Mouse (Mus musculus): Measurements from ENCODE around the gene Gm16181. TPM values are rescaled to one million over a fixed set of nuclear protein-coding genes. Genes with fewer than 3 reads are reported as not detected.

Gene Gm16181
- polyA plus RNA-seq, 1 experiment from 2014 or later = 0.57 TPM

- ATAC-seq (ENCODE audit: insufficient number of reproducible peaks, low FRiP score, low TSS enrichment, low read depth) = no peak
- Histone ChIP-seq H3K9ac (no peak overlapping the region), H3K9me3 (replicated peaks) (no peaks in the 10 kb centered on the region), H3K27me3 (no peaks in the 10 kb centered on the region), H3K4me1 (peaks cover 13% of the 10 kb centered on the region; the same call in 1 of the 2 replicates), H3K36me3 (no peaks in the 10 kb centered on the region), H3K4me2 (replicated peaks) (no peak overlapping the region), H3K4me3 (replicated peaks) (no peak overlapping the region), H3K27ac (replicated peaks) (no peak overlapping the region)
- 67% methylated on average over 4 of the region's 4 CpGs for WGBS
Measured at GRCm38 (mm10) chr17:35187345-35187744, 33.3 kb upstream of the Gm16181 start.

- no peak within 1 kb of the TSS for H3K4me2 ChIP-seq (replicated peaks)
- no peaks in the 10 kb centered on the region for H3K27me3 ChIP-seq
- no peak within 1 kb of the TSS for H3K27ac ChIP-seq (replicated peaks)
- 75% methylated on average over 7 of the region's 7 CpGs for WGBS
- no peak within 1 kb of the TSS for H3K9ac ChIP-seq
- H3K9me3 ChIP-seq (replicated peaks) = no peaks in the 10 kb centered on the region
- H3K4me3 ChIP-seq (replicated peaks) = no peak within 1 kb of the TSS
- no peak for ATAC-seq (ENCODE audit: insufficient number of reproducible peaks, low FRiP score, low TSS enrichment, low read depth)
- H3K4me1 ChIP-seq = peaks cover 13% of the 10 kb centered on the region; the same call in 1 of the 2 replicates
- H3K36me3 ChIP-seq = no peaks in the 10 kb centered on the region
Measured at GRCm38 (mm10) chr17:35187959-35188610, 32.5 kb upstream of the Gm16181 start, which contains the start of gene Lst1. TSS of gene Lst1 (minus strand) at chr17:35188439.

- WGBS = 57% methylated on average over 1 of the region's 1 CpGs
- Histone ChIP-seq H3K9ac (no peak overlapping the region), H3K9me3 (replicated peaks) (no peaks in the 10 kb centered on the region), H3K36me3 (no peaks in the 10 kb centered on the region), H3K27ac (replicated peaks) (no peak overlapping the region), H3K4me2 (replicated peaks) (no peak overlapping the region), H3K27me3 (peaks cover 5% of the 10 kb centered on the region; the same call in 1 of the 2 replicates), H3K4me1 (peaks cover 13% of the 10 kb centered on the region; the same call in 1 of the 2 replicates), H3K4me3 (replicated peaks) (no peak overlapping the region)
- ATAC-seq (ENCODE audit: insufficient number of reproducible peaks, low FRiP score, low TSS enrichment, low read depth) = no peak
Measured at GRCm38 (mm10) chr17:35189186-35189585, 31.4 kb upstream of the Gm16181 start.

GRCm38 (mm10) chr17:35190096-35190495 lies 30.5 kb upstream of the Gm16181 start:
- Histone ChIP-seq H3K4me1 (peaks cover 16% of the 10 kb centered on the region; the same call in 1 of the 2 replicates), H3K4me3 (replicated peaks) (no peak overlapping the region), H3K4me2 (replicated peaks) (no peak overlapping the region), H3K36me3 (no peaks in the 10 kb centered on the region), H3K9ac (no peak overlapping the region), H3K9me3 (replicated peaks) (no peaks in the 10 kb centered on the region), H3K27ac (replicated peaks) (no peak overlapping the region), H3K27me3 (peaks cover 14% of the 10 kb centered on the region)
- ATAC-seq (ENCODE audit: insufficient number of reproducible peaks, low FRiP score, low TSS enrichment, low read depth) = no peak
- WGBS = 73% methylated on average over 4 of the region's 4 CpGs

- Histone ChIP-seq H3K4me2 (replicated peaks) (no peak overlapping the region), H3K9ac (no peak overlapping the region), H3K4me1 (peaks cover 19% of the 10 kb centered on the region), H3K27ac (replicated peaks) (no peak overlapping the region), H3K36me3 (no peaks in the 10 kb centered on the region), H3K9me3 (replicated peaks) (no peaks in the 10 kb centered on the region), H3K4me3 (replicated peaks) (no peak overlapping the region), H3K27me3 (peaks cover 30% of the 10 kb centered on the region)
- no peak for ATAC-seq (ENCODE audit: insufficient number of reproducible peaks, low FRiP score, low TSS enrichment, low read depth)
- 56% methylated on average over 2 of the region's 2 CpGs for WGBS
Measured at GRCm38 (mm10) chr17:35191723-35192122, 28.9 kb upstream of the Gm16181 start.

- Histone ChIP-seq H3K4me3 (replicated peaks) (no peak overlapping the region), H3K27ac (replicated peaks) (no peak overlapping the region), H3K36me3 (no peaks in the 10 kb centered on the region), H3K4me1 (peaks cover 16% of the 10 kb centered on the region), H3K27me3 (peaks cover 30% of the 10 kb centered on the region), H3K9ac (no peak overlapping the region), H3K9me3 (replicated peaks) (no peaks in the 10 kb centered on the region), H3K4me2 (replicated peaks) (no peak overlapping the region)
- no peak for ATAC-seq (ENCODE audit: insufficient number of reproducible peaks, low FRiP score, low TSS enrichment, low read depth)
- WGBS = 75% methylated on average over 5 of the region's 5 CpGs
Measured at GRCm38 (mm10) chr17:35192924-35193323, 27.7 kb upstream of the Gm16181 start.

DNA sequence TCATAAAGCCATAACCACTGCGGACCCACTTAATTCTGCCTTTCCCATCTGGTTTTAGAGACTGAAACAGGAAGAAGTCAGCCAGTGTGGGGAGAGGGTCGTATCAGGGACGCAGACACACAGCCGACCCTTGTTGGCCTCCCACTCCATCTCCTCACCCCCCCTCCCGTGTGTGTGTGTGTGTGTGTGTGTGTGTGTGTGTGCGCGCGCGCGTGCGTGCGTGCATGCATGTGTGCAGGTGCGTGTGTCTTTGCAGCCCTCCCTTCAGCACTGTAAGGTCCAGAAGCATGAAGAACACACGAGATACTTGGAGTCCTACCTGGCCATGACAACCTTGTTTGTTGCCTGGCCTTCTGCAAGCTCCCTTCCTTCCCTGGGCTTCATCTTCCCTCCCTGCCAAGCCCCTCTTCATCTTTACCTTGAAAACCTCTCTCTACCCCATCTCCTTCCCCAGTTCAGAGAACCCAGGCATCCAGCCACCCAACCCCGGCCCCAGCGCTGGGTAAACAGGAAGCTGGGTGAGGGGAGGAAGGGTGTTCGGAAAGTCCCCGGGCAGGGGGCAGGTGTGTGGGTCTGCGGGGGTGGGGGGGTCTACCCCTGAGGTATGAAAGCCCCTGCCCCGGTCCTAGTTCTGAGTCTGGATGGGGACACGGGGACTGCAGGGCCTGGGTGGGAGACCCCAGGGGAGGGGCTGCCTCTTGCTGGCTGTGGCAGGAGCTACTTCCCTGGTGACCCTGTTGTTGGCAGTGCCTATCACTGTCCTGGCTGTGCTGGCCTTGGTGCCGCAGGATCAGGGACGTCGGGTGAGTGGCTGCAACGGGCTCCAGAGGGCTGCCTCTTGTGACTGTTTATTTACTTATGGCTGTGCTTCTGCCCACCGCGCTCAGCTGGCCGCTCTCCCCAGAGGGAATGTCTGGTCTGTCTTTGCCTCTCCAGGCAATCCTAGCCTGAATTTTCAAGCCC lies 26.5 kb upstream of the Gm16181 start, which contains the start of gene Ltb:
Gene Ltb, plus strand, starts transcription at position 559 of the 963 bp plus-strand sequence.
- Histone ChIP-seq H3K4me3 (replicated peaks) (peak within 1 kb of the TSS; percentile 48), H3K9ac (peak within 1 kb of the TSS; percentile 42; the same call in 1 of the 2 replicates), H3K9me3 (replicated peaks) (no peaks in the 10 kb centered on the region), H3K4me2 (replicated peaks) (peak within 1 kb of the TSS; percentile 90), H3K27ac (replicated peaks) (no peak within 1 kb of the TSS), H3K4me1 (peaks cover 16% of the 10 kb centered on the region), H3K36me3 (no peaks in the 10 kb centered on the region), H3K27me3 (peaks cover 30% of the 10 kb centered on the region)
- 63% methylated on average over 27 of the region's 28 CpGs for WGBS
- ATAC-seq (ENCODE audit: insufficient number of reproducible peaks, low FRiP score, low TSS enrichment, low read depth) = no peak

GRCm38 (mm10) chr17:35194844-35195630 lies 25.6 kb upstream of the Gm16181 start:
- peak overlapping the region; percentile 90 for H3K4me2 ChIP-seq (replicated peaks)
- H3K4me3 ChIP-seq (replicated peaks) = peak overlapping the region; percentile 48
- no peak overlapping the region for H3K27ac ChIP-seq (replicated peaks)
- H3K9me3 ChIP-seq (replicated peaks) = no peaks in the 10 kb centered on the region
- ATAC-seq (ENCODE audit: insufficient number of reproducible peaks, low FRiP score, low TSS enrichment, low read depth) = no peak
- no peaks in the 10 kb centered on the region for H3K36me3 ChIP-seq
- H3K9ac ChIP-seq = peak overlapping the region; percentile 42
- WGBS = 41% methylated on average over 19 of the region's 19 CpGs
- peaks cover 16% of the 10 kb centered on the region for H3K4me1 ChIP-seq
- H3K27me3 ChIP-seq = peaks cover 30% of the 10 kb centered on the region

- Histone ChIP-seq H3K4me2 (replicated peaks) (peak overlapping the region; percentile 90), H3K36me3 (no peaks in the 10 kb centered on the region), H3K9me3 (replicated peaks) (no peaks in the 10 kb centered on the region), H3K27ac (replicated peaks) (no peak overlapping the region), H3K9ac (peak overlapping the region; percentile 42), H3K4me3 (replicated peaks) (peak overlapping the region; percentile 48), H3K27me3 (peaks cover 30% of the 10 kb centered on the region), H3K4me1 (peaks cover 16% of the 10 kb centered on the region)
- peak; percentile 84 for ATAC-seq (ENCODE audit: insufficient number of reproducible peaks, low FRiP score, low TSS enrichment, low read depth)
- WGBS = 2% methylated on average over 66 of the region's 66 CpGs
Measured at GRCm38 (mm10) chr17:35195631-35196320, 24.9 kb upstream of the Gm16181 start.

- H3K4me1 ChIP-seq = peaks cover 16% of the 10 kb centered on the region
- H3K9ac ChIP-seq = no peak overlapping the region
- peak overlapping the region; percentile 48 for H3K4me3 ChIP-seq (replicated peaks)
- 26% methylated on average over 9 of the region's 9 CpGs for WGBS
- ATAC-seq (ENCODE audit: insufficient number of reproducible peaks, low FRiP score, low TSS enrichment, low read depth) = no peak
- peaks cover 31% of the 10 kb centered on the region for H3K27me3 ChIP-seq
- H3K27ac ChIP-seq (replicated peaks) = no peak overlapping the region
- no peaks in the 10 kb centered on the region for H3K9me3 ChIP-seq (replicated peaks)
- no peaks in the 10 kb centered on the region for H3K36me3 ChIP-seq
- peak overlapping the region; percentile 90 for H3K4me2 ChIP-seq (replicated peaks)
Measured at GRCm38 (mm10) chr17:35196321-35196641, 24.4 kb upstream of the Gm16181 start.
